Mouse (Mus musculus) myocyte (in vitro differentiated cells): ENCODE measurements around the gene Klk1b4.

Experiments
- CEBPB ChIP-seq: IDR thresholded peaks from 2 replicates; pipeline ENCODE4 v1.6.1; 2011; ENCODE audit warnings: mild to moderate bottlenecking, moderate library complexity; ENCODE audit not compliant: poor library complexity, insufficient read depth, severe bottlenecking
- E2F4 ChIP-seq: IDR thresholded peaks from one replicate; pipeline ENCODE4 v1.6.1; 2011; ENCODE audit warnings: mild to moderate bottlenecking, control low read depth, moderate library complexity; ENCODE audit not compliant: insufficient read depth
- MAX ChIP-seq: IDR thresholded peaks from one replicate; pipeline ENCODE4 v1.6.1; 2011; ENCODE audit warnings: low read depth, mild to moderate bottlenecking, control low read depth
- MYOD1 ChIP-seq, 3 experiments: IDR thresholded peaks; one replicate each; pipeline ENCODE4 v1.6.1; 2011; ENCODE audit warnings: control low read depth in 2 of 3, low read depth in 2 of 3, mild to moderate bottlenecking in 2 of 3, moderate library complexity in 1 of 3; ENCODE audit not compliant: insufficient read length in 2 of 3, control insufficient read depth in 1 of 3
- MYOG ChIP-seq, 3 experiments: IDR thresholded peaks; one replicate each; pipeline ENCODE4 v1.6.1; 2011; ENCODE audit warnings: control low read depth in 2 of 3, low read depth in 2 of 3, mild to moderate bottlenecking in 2 of 3; ENCODE audit not compliant: insufficient read length in 2 of 3, control insufficient read depth in 1 of 3, insufficient read depth in 1 of 3
- POLR2A ChIP-seq: IDR thresholded peaks from one replicate; pipeline ENCODE4 v1.6.1; 2011; ENCODE audit warnings: low read depth, mild to moderate bottlenecking, control low read depth, moderate library complexity; ENCODE audit not compliant: insufficient read length
- POLR2AphosphoS2 ChIP-seq: IDR thresholded peaks from one replicate; pipeline ENCODE4 v1.6.1; 2011; ENCODE audit warnings: low read depth, control low read depth; ENCODE audit not compliant: insufficient read length
- REST ChIP-seq: IDR thresholded peaks from one replicate; pipeline ENCODE4 v1.6.1; 2011; ENCODE audit warnings: mild to moderate bottlenecking, control low read depth, moderate library complexity; ENCODE audit not compliant: insufficient read depth, insufficient read length
- TCF12 ChIP-seq: IDR thresholded peaks from one replicate; pipeline ENCODE4 v1.6.1; 2011; ENCODE audit warnings: mild to moderate bottlenecking, control low read depth; ENCODE audit not compliant: poor library complexity, insufficient read depth, severe bottlenecking
- USF1 ChIP-seq: IDR thresholded peaks from one replicate; pipeline ENCODE4 v1.6.1; 2011; ENCODE audit warnings: low read depth, mild to moderate bottlenecking, control low read depth, moderate library complexity

GRCm38 (mm10) chr7:44257278-44257677 is 50.0 kb downstream of the Klk1b4 start, which contains the start of gene Acp4:
- TF ChIP-seq POLR2A, result no peak
- no peak for TF ChIP-seq MAX
- no peak for TF ChIP-seq MYOD1 (IDR thresholded peaks at IDR 0.05; ENCODE audit: control insufficient read depth in 1 of 3, insufficient read length in 2 of 3, low read depth in 2 of 3)
- TF ChIP-seq MYOG (IDR thresholded peaks at IDR 0.05; ENCODE audit: control insufficient read depth in 1 of 3, insufficient read depth in 1 of 3, insufficient read length in 2 of 3, low read depth in 2 of 3), result no peak
- TF ChIP-seq POLR2AphosphoS2, result no peak
- no peak for TF ChIP-seq TCF12
- TF ChIP-seq E2F4, result no peak
- no peak for TF ChIP-seq REST
- no peak for TF ChIP-seq USF1
- TF ChIP-seq CEBPB, result no peak
